Mouse (Mus musculus) embryonic facial prominence, embryonic 10.5 days (tissue): ENCODE data around the gene Zfp488. TPM values are rescaled to one million over a fixed set of nuclear protein-coding genes. Genes with fewer than 3 reads are reported as not detected.

Source experiments
- DNase-seq: peaks from one replicate; pipeline ENCODE4 v3.0.0-alpha.2; 2017; ENCODE audit warnings: low spot score
- H3K27ac ChIP-seq: fragments of 300-500 bp; sonication (generic); replicated peaks from 2 replicates; pipeline ENCODE4 v1.5.1; 2016; ENCODE audit warnings: mild to moderate bottlenecking
- H3K27me3 ChIP-seq: fragments of 300-500 bp; sonication (generic); replicated peaks from 2 replicates; pipeline ENCODE4 v1.6.1; 2016; ENCODE audit warnings: low read depth, mild to moderate bottlenecking; ENCODE audit not compliant: poor library complexity, severe bottlenecking
- H3K36me3 ChIP-seq: fragments of 300-500 bp; sonication (generic); replicated peaks from 2 replicates; pipeline ENCODE4 v1.6.1; 2016; ENCODE audit warnings: mild to moderate bottlenecking, moderate library complexity
- H3K4me1 ChIP-seq: fragments of 300-500 bp; sonication (generic); 2 replicates; pipeline ENCODE4 v1.6.1; 2016
- H3K4me3 ChIP-seq: fragments of 300-500 bp; sonication (generic); 2 replicates; pipeline ENCODE4 v1.5.1; 2016; ENCODE audit warnings: mild to moderate bottlenecking, moderate library complexity
- H3K9me3 ChIP-seq: fragments of 300-500 bp; sonication (generic); 2 replicates; pipeline ENCODE4 v1.6.1; 2016; ENCODE audit warnings: mild to moderate bottlenecking
- WGBS: fragments of 180-500 bp; shearing (Covaris S2); methylation state at CpG from one replicate; pipeline ENCODE4 v1.1.7; 2016; 5-methylcytosine and 5-hydroxymethylcytosine counted together
- polyA plus RNA-seq: library from polyadenylated mRNA; unstranded; fragments of >200 nt; fragmentation: Nextera tagmentation; extraction: Ambion mirVana; gene quantifications from 2 replicates; pipeline ENCODE4 v1.2.1, GENCODE M21; 2016

The Zfp488 gene
- polyA plus RNA-seq, 1 experiment from 2014 or later = 0.40 TPM

- DNase-seq = peak; percentile 77
- H3K27me3 ChIP-seq = peaks cover 68% of the 10 kb centered on the region
- peak overlapping the region; percentile 44; the same call in 1 of the 2 replicates for H3K27ac ChIP-seq
- H3K36me3 ChIP-seq = no peaks in the 10 kb centered on the region
- H3K4me1 ChIP-seq = 0 out of 2 replicates have a peak, but pooled peaks cover 3% of the 10 kb centered on the region
- 30% methylated on average over 9 of the region's 9 CpGs for WGBS
- H3K9me3 ChIP-seq = no peaks in the 10 kb centered on the region
- peak overlapping the region; percentile 32; the same call in 1 of the 2 replicates for H3K4me3 ChIP-seq
Observed at GRCm38 (mm10) chr14:33939117-33939516, 39.4 kb downstream of the Zfp488 start.

DNA sequence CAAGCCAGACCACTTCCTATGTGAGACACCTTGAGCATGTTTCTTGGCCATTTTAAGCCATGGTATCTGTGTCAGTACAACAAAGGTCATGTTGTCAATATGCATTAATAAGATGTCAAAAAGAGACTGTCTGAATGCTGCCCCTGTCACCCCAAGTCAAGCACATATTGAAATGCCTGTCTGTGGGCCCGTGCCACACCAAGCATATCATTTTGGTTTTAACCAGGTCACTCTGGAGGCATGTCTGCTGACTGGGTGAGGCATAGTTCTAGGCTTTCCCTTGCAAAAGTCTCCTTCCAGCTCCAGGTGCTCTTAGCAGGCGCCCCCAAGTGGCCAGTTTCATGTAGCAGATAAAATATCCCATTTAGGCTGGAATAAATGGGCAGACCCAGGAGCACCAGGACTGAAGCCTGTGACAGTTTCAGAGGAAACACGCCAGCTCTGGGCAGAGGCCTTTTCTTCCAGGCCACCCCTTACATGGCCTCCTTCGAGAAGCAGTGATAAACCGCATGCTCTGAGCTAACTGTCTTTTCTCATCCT, 44.7 kb downstream of the Zfp488 start:
- H3K4me1 ChIP-seq = peaks cover 3% of the 10 kb centered on the region
- H3K27me3 ChIP-seq = peaks cover 76% of the 10 kb centered on the region
- H3K27ac ChIP-seq = no peak overlapping the region
- DNase-seq = peak; percentile 67
- no peak overlapping the region for H3K4me3 ChIP-seq
- 45% methylated on average over 5 of the region's 5 CpGs for WGBS
- H3K36me3 ChIP-seq = no peaks in the 10 kb centered on the region
- no peaks in the 10 kb centered on the region for H3K9me3 ChIP-seq

DNA sequence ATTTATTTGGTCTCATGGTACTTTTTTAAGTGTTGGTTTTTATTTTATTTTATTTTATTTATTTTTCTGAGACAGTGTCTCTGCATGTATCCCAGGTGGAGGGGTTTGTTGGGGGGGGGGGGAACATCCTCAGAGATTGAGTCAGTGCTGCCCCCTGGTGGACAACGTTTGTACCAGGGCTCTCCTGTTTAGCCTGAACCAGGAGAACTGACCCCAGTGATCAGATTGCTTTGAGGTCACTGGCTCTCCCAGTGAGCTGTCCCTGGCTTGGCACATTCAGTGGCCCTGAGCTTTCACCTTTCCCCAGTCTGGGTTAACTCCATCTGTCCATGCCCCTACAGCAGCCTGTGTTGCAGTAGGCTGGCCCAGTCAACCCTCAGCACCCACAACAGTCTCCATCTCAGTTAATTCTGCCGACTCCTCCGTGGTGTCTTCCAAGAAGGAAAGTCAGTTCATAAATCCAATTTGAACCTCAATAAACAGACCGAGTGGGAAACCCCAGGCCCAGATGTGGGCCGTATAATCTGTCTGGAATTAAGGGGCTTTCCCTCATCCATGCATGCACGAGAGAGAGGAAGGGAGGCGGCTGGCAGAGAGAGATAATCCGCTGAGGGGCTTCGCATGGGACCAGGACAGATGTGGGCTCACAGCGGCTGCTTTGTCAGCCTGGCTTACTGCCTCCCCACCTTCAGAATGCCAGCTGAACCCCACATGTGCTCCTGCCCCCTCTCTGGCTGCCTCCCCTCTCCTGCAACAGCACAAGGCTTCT, 45.4 kb downstream of the Zfp488 start:
- H3K36me3 ChIP-seq = no peaks in the 10 kb centered on the region
- H3K9me3 ChIP-seq = no peaks in the 10 kb centered on the region
- H3K4me3 ChIP-seq = no peak overlapping the region
- peak; percentile 63 for DNase-seq
- peaks cover 3% of the 10 kb centered on the region for H3K4me1 ChIP-seq
- peaks cover 77% of the 10 kb centered on the region for H3K27me3 ChIP-seq
- no peak overlapping the region for H3K27ac ChIP-seq
- WGBS = 67% methylated on average over 10 of the region's 10 CpGs

DNA sequence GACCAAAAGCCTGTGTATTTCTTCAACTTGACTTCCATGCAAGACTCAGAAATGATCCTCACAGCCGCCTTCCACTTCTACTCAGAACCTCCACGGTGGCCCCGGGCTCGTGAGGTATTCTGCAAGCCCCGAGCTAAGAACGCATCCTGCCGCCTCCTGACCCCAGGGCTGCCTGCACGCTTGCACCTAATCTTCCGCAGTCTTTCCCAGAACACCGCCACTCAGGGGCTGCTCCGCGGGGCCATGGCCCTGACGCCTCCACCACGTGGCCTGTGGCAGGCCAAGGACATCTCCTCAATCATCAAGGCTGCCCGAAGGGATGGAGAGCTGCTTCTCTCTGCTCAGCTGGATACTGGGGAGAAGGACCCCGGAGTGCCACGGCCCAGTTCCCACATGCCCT, 46.7 kb downstream of the Zfp488 start:
- Histone ChIP-seq H3K9me3 (no peaks in the 10 kb centered on the region), H3K27me3 (peaks cover 87% of the 10 kb centered on the region), H3K27ac (no peak overlapping the region), H3K4me3 (no peak overlapping the region), H3K36me3 (no peaks in the 10 kb centered on the region), H3K4me1 (peaks cover 3% of the 10 kb centered on the region)
- WGBS = 66% methylated on average over 17 of the region's 17 CpGs
- no peak for DNase-seq

- Histone ChIP-seq H3K4me1 (peaks cover 33% of the 10 kb centered on the region), H3K27ac (peak within 1 kb of the TSS; percentile 67; the same call in 1 of the 2 replicates), H3K9me3 (no peaks in the 10 kb centered on the region), H3K4me3 (peak within 1 kb of the TSS; percentile 68), H3K36me3 (no peaks in the 10 kb centered on the region), H3K27me3 (peaks cover 100% of the 10 kb centered on the region)
- DNase-seq = peak; percentile 67
- under 1% methylated on average over 85 of the region's 85 CpGs for WGBS
Observed at GRCm38 (mm10) chr14:33923168-33924070, 55.1 kb downstream of the Zfp488 start, which contains the start of gene Gdf10. Gene Gdf10, plus strand, starts transcription at chr14:33923587.

GRCm38 (mm10) chr14:33922771-33923167, 55.8 kb downstream of the Zfp488 start:
- Histone ChIP-seq H3K27ac (no peak overlapping the region; the same call in 1 of the 2 replicates), H3K36me3 (no peaks in the 10 kb centered on the region), H3K27me3 (peaks cover 100% of the 10 kb centered on the region), H3K9me3 (no peaks in the 10 kb centered on the region), H3K4me1 (peaks cover 33% of the 10 kb centered on the region), H3K4me3 (peak overlapping the region; percentile 68)
- no peak for DNase-seq
- WGBS = 7% methylated on average over 8 of the region's 8 CpGs

GRCm38 (mm10) chr14:33920727-33921559, 57.6 kb downstream of the Zfp488 start:
- Histone ChIP-seq H3K4me3 (no peak overlapping the region), H3K27ac (no peak overlapping the region), H3K4me1 (peaks cover 33% of the 10 kb centered on the region), H3K9me3 (no peaks in the 10 kb centered on the region), H3K36me3 (no peaks in the 10 kb centered on the region), H3K27me3 (peaks cover 100% of the 10 kb centered on the region)
- WGBS = 20% methylated on average over 14 of the region's 14 CpGs
- peak; percentile 19 for DNase-seq

Other genes starting within 250 kb of the Zfp488 start
- gene Gdf10, start 55.2 kb downstream of the Zfp488 start, polyA plus RNA-seq = 0.83 and 0.92 TPM in 2 replicates
- gene Gdf2, start 37.7 kb downstream of the Zfp488 start, polyA plus RNA-seq = not detected in 2 replicates
- 0.05 TPM in 1 of 2 replicates, not detected in the other for gene Rbp3, start 24.8 kb downstream of the Zfp488 start, polyA plus RNA-seq
- not detected in 2 replicates for gene Gm30083, start 36.4 kb upstream of the Zfp488 start, polyA plus RNA-seq
- gene Gm5460, start 38.0 kb upstream of the Zfp488 start, polyA plus RNA-seq = not detected in 2 replicates
- gene Antxrl, start 73.9 kb upstream of the Zfp488 start, polyA plus RNA-seq = not detected in 2 replicates
- 2.5 and 3.6 TPM in 2 replicates for gene Anxa8, start 107.2 kb upstream of the Zfp488 start, polyA plus RNA-seq
- not detected in 2 replicates for gene A630023A22Rik, start 124.0 kb upstream of the Zfp488 start, polyA plus RNA-seq
- gene Npy4r, start 173.7 kb upstream of the Zfp488 start, polyA plus RNA-seq = not detected in 2 replicates
- 0.18 and 1.0 TPM in 2 replicates for gene Gprin2, start 222.9 kb upstream of the Zfp488 start, polyA plus RNA-seq
- gene Syt15, start 240.8 kb upstream of the Zfp488 start, polyA plus RNA-seq = 0.04 and 0.08 TPM in 2 replicates